Mouse (Mus musculus) embryonic facial prominence, embryonic 14.5 days (tissue): ENCODE measurements at regions not wholly inside any gene's neighbourhood (a gene's known extent, or its start where the extent isn't known, plus 50 kb on each side); places are given as distances from the start of the nearest gene placed in this dataset.
A peak's percentile ranks its signal among the peaks of the same experiment; 100 is the strongest.

ENCODE experiments used
- ATAC-seq: fragments of 200-750 bp; cut with Nextera tagmentation; 2 replicates; pipeline ENCODE4 v1.8.0; 2017; ENCODE audit warnings: low read depth, moderate number of reproducible peaks, moderate TSS enrichment
- DNase-seq: peaks from one replicate; pipeline ENCODE4 v3.0.0-alpha.2; 2015; ENCODE audit warnings: low spot score
- H3K27ac ChIP-seq: fragments of 300-500 bp; sonication (generic); replicated peaks from 2 replicates; pipeline ENCODE4 v1.5.1; 2014; ENCODE audit warnings: low read depth, mild to moderate bottlenecking, low read length, moderate library complexity
- H3K27me3 ChIP-seq: fragments of 300-500 bp; sonication (generic); replicated peaks from 2 replicates; pipeline ENCODE4 v1.6.1; 2014; ENCODE audit warnings: low read length; ENCODE audit not compliant: control insufficient read depth, insufficient read depth
- H3K36me3 ChIP-seq: fragments of 300-500 bp; sonication (generic); 2 replicates; pipeline ENCODE4 v1.6.1; 2014; ENCODE audit warnings: low read length, mixed read lengths; ENCODE audit not compliant: control insufficient read depth, insufficient read depth
- H3K4me1 ChIP-seq: fragments of 300-500 bp; sonication (generic); 2 replicates; pipeline ENCODE4 v1.6.1; 2014; ENCODE audit warnings: antibody characterized with exemption, low read length; ENCODE audit not compliant: control insufficient read depth, insufficient read depth
- H3K4me2 ChIP-seq: fragments of 300-500 bp; sonication (generic); 2 replicates; pipeline ENCODE4 v1.6.1; 2014; ENCODE audit warnings: low read depth, mild to moderate bottlenecking, low read length, moderate library complexity, mixed read lengths
- H3K4me3 ChIP-seq: fragments of 300-500 bp; sonication (generic); 2 replicates; pipeline ENCODE4 v1.5.1; 2014; ENCODE audit warnings: low read depth, mild to moderate bottlenecking, low read length
- H3K9ac ChIP-seq: fragments of 300-500 bp; sonication (generic); 2 replicates; pipeline ENCODE4 v1.6.1; 2014; ENCODE audit warnings: low read depth, mild to moderate bottlenecking, low read length, moderate library complexity, mixed read lengths
- H3K9me3 ChIP-seq: fragments of 300-500 bp; sonication (generic); 2 replicates; pipeline ENCODE4 v1.6.1; 2016; ENCODE audit warnings: low read length; ENCODE audit not compliant: control insufficient read depth
- WGBS: fragments of 180-500 bp; shearing (Covaris S2); extraction: QIAGEN DNeasy Blood & Tissue Kit; methylation state at CpG from one replicate; pipeline ENCODE4 v1.1.7; 2014; 5-methylcytosine and 5-hydroxymethylcytosine counted together

GRCm38 (mm10) chr6:14574607-14575006, 180.5 kb downstream of the Ppp1r3a start:
- WGBS = 70% methylated on average over 3 of the region's 3 CpGs

GRCm38 (mm10) chr6:14573001-14573400, 182.1 kb downstream of the Ppp1r3a start:
- Histone ChIP-seq H3K27ac (no peak overlapping the region), H3K9me3 (no peaks in the 10 kb centered on the region), H3K4me1 (no peaks in the 10 kb centered on the region), H3K4me2 (no peak overlapping the region), H3K9ac (no peak overlapping the region), H3K36me3 (no peaks in the 10 kb centered on the region), H3K4me3 (no peak overlapping the region), H3K27me3 (no peaks in the 10 kb centered on the region)
- DNase-seq = peak; percentile 12
- ATAC-seq = peak; percentile 62; the same call in 1 of the 2 replicates
- 18% methylated on average over 2 of the region's 2 CpGs for WGBS

More at GRCm38 (mm10) chr6:14574607-14575006, 180.5 kb downstream of the Ppp1r3a start:
- Histone ChIP-seq H3K4me3 (no peak overlapping the region), H3K9me3 (no peaks in the 10 kb centered on the region), H3K27ac (no peak overlapping the region), H3K9ac (no peak overlapping the region), H3K36me3 (no peaks in the 10 kb centered on the region), H3K27me3 (no peaks in the 10 kb centered on the region), H3K4me2 (no peak overlapping the region), H3K4me1 (no peaks in the 10 kb centered on the region)
- DNase-seq = no peak
- no peak for ATAC-seq

GRCm38 (mm10) chr6:14540333-14540732, 214.7 kb downstream of the Ppp1r3a start:
- Histone ChIP-seq H3K4me2 (no peak overlapping the region), H3K36me3 (no peaks in the 10 kb centered on the region), H3K4me1 (no peaks in the 10 kb centered on the region), H3K27me3 (no peaks in the 10 kb centered on the region), H3K9ac (no peak overlapping the region), H3K27ac (no peak overlapping the region), H3K4me3 (no peak overlapping the region), H3K9me3 (no peaks in the 10 kb centered on the region)
- 82% methylated on average over 5 of the region's 5 CpGs for WGBS
- ATAC-seq (no peak), DNase-seq (no peak)

- DNase-seq = peak; percentile 13
- no peak overlapping the region for H3K4me3 ChIP-seq
- H3K4me2 ChIP-seq = no peak overlapping the region
- no peaks in the 10 kb centered on the region for H3K9me3 ChIP-seq
- H3K4me1 ChIP-seq = no peaks in the 10 kb centered on the region
- H3K9ac ChIP-seq = no peak overlapping the region
- ATAC-seq = no peak
- no peak overlapping the region for H3K27ac ChIP-seq
- no peaks in the 10 kb centered on the region for H3K36me3 ChIP-seq
- no peaks in the 10 kb centered on the region for H3K27me3 ChIP-seq
- WGBS = 28% methylated on average over 2 of the region's 2 CpGs
Measured at GRCm38 (mm10) chr6:14529096-14529495, 226.0 kb downstream of the Ppp1r3a start.

- Histone ChIP-seq H3K9ac (no peak overlapping the region), H3K4me3 (no peak overlapping the region), H3K4me1 (no peaks in the 10 kb centered on the region), H3K4me2 (no peak overlapping the region), H3K36me3 (no peaks in the 10 kb centered on the region), H3K27ac (no peak overlapping the region), H3K9me3 (no peaks in the 10 kb centered on the region), H3K27me3 (no peaks in the 10 kb centered on the region)
- DNase-seq (peak; percentile 24), ATAC-seq (no peak)
- WGBS = 40% methylated on average over 7 of the region's 7 CpGs
Measured at GRCm38 (mm10) chr6:14528564-14528963, 226.5 kb downstream of the Ppp1r3a start.

DNA sequence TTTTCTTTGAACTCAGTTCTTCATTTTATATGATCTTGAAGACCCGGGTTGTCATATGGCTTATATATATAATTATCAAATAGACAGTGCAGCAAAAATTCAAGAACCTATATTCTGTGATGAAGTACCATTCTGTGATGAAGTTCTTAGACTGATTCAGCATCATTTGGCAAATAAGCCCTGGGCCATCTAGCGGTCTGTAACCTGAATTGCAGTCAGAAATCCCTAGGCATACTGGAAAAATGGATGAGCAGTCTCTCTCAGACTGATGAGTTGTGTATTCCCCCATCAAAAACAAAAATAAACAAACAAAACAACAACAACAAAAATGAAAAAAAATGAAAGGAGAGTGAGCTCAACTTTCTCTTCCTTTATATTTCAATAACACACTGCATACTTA, 232.3 kb downstream of the Ppp1r3a start:
- ATAC-seq (no peak), DNase-seq (peak; percentile 8)
- Histone ChIP-seq H3K4me3 (no peak overlapping the region), H3K9ac (no peak overlapping the region), H3K36me3 (no peaks in the 10 kb centered on the region), H3K4me1 (no peaks in the 10 kb centered on the region), H3K27me3 (no peaks in the 10 kb centered on the region), H3K27ac (no peak overlapping the region), H3K9me3 (no peaks in the 10 kb centered on the region), H3K4me2 (no peak overlapping the region)
- WGBS = 21% methylated on average over 2 of the region's 2 CpGs

DNA sequence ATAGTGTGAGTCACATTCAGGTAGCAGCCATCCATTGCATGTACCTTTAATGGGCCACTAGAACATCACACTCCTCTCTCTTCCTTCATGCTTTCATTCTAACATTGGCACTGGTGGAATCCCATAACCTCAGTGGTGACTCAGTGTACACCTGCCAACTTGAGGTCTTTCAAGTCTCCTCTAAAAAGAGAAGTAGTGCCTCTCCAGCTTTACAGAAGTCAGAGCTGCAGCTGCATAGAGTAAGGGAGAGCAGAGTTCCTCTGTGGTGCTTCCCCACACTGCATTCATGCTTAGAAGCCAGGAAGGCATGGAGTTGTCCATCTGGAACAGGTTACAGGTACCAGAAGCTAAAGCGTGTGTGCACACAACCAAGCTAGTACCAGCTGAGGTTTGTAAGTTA, 233.8 kb downstream of the Ppp1r3a start:
- H3K9me3 ChIP-seq = no peaks in the 10 kb centered on the region
- DNase-seq = no peak
- H3K4me1 ChIP-seq = no peaks in the 10 kb centered on the region
- H3K9ac ChIP-seq = no peak overlapping the region
- no peaks in the 10 kb centered on the region for H3K36me3 ChIP-seq
- H3K27me3 ChIP-seq = no peaks in the 10 kb centered on the region
- 70% methylated on average over 1 of the region's 1 CpGs for WGBS
- no peak for ATAC-seq
- no peak overlapping the region for H3K27ac ChIP-seq
- no peak overlapping the region for H3K4me3 ChIP-seq
- H3K4me2 ChIP-seq = no peak overlapping the region

DNA sequence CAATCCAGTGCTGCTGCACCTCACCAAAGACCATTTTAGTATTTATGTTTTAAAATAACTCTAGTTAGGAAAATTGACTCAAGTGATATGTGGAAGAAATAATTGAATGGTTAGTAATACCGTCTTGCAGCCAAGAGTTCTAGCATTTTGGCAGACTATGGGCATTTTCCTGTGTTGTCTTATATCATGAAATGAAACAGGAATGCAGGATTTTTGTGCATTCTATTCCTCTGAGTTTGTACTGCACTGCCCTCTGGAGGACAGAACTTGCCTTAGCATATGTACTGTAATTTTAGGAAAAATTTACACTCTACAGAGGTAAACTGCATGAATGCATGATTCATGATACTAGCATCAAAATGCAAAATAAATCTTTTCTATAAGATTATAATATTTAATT, 250.9 kb downstream of the Ppp1r3a start:
- Histone ChIP-seq H3K4me1 (no peaks in the 10 kb centered on the region), H3K27ac (no peak overlapping the region), H3K4me3 (no peak overlapping the region), H3K27me3 (no peaks in the 10 kb centered on the region), H3K9ac (no peak overlapping the region), H3K4me2 (no peak overlapping the region), H3K36me3 (no peaks in the 10 kb centered on the region), H3K9me3 (no peaks in the 10 kb centered on the region)
- ATAC-seq = no peak
- 23% methylated on average over 1 of the region's 1 CpGs for WGBS
- DNase-seq = peak; percentile 88

DNA sequence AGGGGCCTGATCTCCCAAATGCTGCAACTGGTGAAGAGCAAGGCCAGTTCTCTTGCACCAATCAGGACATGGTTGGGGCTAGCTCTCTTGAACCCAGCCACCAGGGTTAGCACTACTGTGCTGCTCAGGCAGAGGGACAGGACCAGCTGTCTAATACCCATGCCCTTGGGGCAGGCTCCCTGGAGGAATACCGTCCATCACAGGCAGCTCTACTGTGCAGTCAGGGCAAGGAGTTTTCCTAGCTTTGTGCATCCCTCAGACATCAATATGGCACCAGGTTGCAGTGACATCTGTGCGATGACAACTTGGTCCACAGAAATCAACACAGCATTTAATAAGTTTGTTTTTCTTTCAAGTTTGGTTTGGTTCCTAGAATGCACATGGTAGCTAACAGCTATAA, 254.4 kb downstream of the Ppp1r3a start:
- DNase-seq = no peak
- 62% methylated on average over 2 of the region's 2 CpGs for WGBS
- H3K36me3 ChIP-seq = no peaks in the 10 kb centered on the region
- no peaks in the 10 kb centered on the region for H3K4me1 ChIP-seq
- no peaks in the 10 kb centered on the region for H3K27me3 ChIP-seq
- H3K9ac ChIP-seq = no peak overlapping the region
- H3K4me2 ChIP-seq = no peak overlapping the region
- H3K4me3 ChIP-seq = no peak overlapping the region
- H3K27ac ChIP-seq = no peak overlapping the region
- H3K9me3 ChIP-seq = no peaks in the 10 kb centered on the region
- ATAC-seq = no peak
